Mouse (Mus musculus) spleen, adult 12 weeks (tissue): ENCODE measurements around the gene Snx32.
A peak's percentile ranks its signal among the peaks of the same experiment; 100 is the strongest.

Experiments used
- DNase-seq: peaks from one replicate; pipeline ENCODE4 v3.0.0; 2022; ENCODE audit warnings: low spot score

The Snx32 gene

DNA sequence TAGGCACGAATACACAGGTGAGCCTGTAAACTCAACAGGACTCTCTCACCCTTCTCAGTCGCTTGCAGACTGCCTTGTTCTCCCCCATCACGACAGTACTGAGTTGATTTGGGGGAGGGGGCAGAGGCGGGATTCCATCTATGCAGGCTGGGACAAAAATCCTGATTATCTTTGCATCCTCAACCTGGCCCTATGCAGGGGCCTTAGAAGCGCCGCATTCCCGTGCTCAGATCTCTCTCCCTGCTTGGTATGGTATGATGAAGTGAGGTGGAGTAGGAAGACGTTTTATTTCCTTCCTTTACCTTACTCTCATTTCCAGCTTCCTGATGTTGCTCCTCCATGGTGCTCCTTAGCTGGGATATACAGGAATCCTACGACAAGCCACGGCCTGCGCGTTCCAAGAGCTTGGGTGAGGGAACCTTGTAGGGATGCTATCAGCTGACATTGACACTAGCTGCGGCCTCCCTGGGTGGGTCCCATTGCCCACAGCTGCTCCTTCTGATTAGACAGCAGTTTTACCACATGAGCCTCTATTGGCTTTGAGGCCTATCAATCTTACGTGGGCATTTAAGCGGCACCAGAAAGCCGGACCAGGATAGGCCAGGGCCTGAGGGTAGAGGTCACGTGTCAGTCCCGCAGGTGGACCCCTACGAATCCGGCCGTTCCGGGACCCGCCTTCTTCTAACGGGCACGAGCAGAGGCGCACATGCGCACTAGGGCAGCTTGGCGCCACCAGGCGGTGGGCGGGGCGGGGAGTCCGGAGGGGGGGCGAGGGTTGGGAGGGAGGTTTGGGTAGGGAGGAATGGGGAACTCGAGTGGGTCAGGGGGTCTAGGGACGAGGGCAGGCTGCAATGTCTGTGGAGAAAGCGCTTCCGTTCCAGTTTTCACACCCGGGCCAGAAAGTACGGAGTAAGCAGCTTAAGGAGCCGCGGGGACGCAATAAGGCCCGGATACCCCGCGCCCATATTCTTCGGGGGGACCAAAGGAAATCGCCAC, at the start of gene Snx32:
Snx32 (minus strand) TSS at position 508 of the 996 bp plus-strand sequence.
- peak; percentile 90 for DNase-seq

DNA sequence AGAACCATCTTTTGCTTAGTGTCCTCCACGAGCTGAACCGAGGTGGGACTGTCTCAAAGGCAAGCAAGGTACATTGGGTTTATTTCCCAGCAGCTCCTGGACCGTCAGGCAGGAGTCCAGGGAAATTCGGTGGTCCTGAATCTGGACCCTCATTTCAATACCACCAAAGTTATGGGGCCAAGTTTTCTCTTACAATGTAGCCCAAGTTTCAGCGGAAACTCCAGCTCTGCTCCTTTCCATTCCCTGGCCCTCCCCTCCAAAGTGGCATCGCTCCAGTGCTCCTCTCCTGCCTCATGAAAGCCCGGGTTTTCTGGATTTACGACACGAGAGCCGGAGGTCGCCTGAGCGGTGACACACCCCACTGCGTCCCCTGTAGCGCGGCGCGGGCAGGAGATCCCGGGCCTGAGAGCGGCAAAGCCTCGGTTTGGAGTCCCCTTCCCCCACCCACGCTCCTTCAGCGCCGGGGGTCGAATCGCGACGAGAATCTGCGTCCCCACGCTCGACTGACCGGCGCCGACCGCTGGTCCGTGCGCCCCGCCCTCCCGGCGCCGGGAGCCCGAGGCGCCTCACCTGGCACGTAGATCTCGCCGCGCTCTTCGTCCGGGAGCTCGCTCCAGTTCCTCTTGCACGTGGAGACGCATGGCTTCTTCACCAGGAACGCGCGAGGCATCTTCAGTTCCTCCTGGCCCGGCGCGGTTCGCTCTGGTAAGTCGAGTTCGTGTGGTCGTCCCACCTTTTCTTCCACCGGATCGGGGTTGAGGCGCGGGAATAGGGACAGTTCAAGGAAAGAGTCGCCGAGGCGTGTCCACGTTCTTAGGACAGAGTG, 49.5 kb upstream of the Snx32 start:
- DNase-seq, result no peak

DNA sequence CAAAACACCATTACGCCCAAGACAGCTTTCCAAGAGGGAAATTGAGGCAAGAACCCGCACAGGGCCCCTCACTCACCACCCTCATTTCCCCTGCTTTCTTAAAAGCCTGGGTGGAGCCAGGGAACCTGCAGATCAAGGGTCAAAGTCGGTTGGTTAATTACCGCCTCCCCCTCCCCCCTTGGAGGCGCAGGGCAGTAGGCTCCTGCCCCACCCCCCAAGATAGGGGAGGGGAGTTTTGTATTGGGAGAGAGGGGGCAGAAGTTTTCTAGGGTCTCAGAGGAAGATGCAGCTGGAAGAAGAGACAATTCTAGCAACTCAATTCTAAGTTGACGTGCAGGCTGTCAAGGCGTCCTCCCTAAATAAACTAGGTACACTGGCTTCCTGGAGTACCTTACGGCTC, 48.9 kb upstream of the Snx32 start:
- DNase-seq, result no peak

DNA sequence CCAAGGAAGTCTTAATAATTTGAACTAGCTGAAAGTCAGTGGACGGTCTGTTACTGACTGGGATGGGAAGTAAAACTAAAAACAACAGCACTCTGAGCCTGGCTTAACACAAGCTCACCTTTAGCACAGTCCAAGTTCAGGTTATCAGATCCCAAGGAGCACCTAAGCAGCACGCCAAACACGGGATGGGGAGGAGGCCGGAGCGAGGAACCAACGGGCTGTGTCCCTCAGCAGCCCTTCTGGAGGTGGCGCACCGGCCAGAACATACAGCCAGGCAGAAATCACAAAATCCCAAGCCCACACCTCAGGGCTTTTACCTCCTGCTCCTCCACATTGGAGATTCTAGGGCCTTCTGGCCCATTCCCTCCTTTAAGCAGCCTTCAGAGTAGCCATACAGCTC, 48.4 kb upstream of the Snx32 start:
- no peak for DNase-seq

DNA sequence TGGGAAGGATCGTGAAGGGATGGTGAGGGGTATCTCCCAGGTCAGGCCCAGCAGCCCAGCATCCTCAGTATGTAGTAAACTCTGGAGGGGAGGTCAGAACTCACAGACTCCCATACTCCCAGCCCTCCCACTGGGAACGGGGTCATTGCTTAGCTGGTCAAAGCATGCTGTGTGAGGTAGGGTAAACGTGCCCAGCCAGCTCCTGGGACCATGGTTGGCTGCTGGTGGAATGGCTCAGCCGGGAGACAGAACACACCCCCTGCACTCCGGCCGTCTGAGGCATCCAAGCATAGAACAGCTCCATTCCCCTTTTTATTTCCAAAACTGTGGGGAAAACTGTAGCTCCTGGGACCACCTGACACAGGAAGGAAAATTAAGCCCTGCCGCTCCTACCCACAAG, 47.8 kb upstream of the Snx32 start:
- no peak for DNase-seq

DNA sequence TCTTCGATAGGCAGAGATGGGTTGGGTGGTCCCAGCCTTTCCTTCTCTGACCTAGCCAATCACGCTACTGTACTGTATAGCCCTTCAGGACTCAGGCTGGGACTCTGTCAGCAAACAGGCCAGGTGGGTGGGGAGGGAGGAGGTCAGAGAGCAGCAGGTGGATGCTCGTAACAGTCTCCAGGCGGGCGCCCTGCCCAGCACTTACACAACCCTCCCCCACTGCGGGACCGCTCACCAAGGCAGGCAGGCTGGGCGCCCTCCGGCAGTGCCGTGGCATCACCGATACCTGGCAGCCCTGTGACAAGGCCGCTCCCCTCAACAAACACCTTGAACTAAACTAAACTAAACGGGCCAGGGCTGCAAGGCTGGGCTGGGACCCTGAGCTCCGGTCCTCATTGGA, 43.9 kb upstream of the Snx32 start:
- no peak for DNase-seq

DNA sequence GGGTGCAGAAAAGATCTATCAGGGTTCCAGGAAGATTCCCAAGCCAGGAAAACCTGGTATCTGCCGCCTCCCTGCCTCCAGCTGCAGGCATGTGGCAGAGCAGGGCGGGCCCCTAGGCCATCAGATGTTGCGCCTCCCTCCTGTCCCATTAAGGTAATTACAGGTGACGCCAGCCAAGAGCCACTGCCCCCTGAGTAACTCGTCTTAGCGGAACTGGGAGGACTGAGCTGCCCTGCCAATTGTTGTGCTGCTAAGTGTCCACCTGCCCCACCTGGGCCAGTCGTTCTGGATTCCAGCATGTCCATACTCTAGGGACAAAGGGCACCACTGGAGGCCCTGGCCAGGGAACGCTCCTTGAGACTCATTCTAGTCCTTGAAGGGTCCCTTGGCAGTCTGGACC, 43.5 kb upstream of the Snx32 start:
- DNase-seq, result no peak

DNA sequence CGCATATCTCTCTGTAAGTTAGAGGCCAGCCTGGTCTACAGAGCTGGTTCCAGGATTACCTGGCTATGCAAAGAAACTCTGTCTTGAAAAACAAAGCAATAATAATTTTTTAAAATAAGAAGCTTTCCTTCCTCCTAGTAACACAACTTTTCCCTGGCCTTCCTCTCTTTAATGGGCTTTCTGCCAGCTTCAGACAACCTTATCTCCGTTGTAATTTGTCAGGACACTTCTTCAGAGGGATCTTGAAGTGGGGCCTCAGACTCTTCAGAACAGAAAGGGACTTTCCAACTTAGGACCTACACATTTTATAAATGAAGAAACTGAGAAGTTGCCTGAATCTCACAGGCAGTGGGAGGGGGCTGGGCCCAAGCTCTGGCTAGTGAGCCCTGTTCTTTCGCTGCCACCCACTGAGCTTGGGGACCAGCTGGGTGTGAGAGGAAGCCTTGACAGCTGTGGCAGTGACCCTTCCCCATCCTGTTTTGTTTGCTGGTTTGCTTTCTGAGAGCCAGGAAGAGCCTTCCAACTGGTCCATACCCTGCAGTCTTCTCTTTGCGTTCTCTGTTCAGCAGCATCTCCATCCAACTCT, 37.2 kb upstream of the Snx32 start:
- DNase-seq, result no peak

DNA sequence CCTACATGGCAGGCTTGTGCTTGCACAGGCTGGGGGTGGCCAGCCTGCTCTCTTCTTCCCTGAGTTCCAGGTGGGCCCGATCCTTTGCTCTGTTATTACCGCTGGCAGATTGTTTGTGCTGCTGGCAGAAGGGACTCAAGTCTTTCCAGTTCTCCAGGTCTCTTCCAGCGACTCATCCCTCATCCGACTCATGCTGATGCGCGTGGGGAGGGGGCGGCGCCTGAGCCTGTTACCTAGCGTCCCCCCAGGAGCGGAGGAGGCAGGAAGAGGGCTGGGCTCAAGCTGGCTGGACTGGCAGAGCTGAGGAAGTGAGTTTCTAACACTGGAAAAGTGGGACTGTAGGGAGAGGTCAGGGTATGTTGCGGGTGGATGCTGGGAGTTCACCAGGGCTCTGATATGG, 33.7 kb upstream of the Snx32 start:
- no peak for DNase-seq

DNA sequence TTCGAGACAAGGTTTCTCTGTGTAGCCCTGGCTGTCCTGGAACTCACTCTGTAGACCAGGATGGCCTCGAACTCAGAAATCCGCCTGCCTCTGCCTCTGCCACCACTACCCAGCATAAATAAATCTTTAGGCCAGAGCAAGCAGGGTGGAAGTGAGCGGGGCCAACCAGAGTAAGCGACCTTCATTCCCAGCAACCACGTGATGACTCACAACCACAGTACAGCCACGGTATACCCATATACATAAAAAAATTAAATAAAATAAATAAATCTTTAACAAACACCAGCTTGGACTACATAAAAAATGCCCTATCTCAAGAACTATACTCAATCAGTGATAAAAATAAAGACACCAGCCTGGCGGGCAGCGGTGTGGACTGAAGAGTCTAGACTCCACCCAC, 33.0 kb upstream of the Snx32 start:
- DNase-seq, result no peak

DNA sequence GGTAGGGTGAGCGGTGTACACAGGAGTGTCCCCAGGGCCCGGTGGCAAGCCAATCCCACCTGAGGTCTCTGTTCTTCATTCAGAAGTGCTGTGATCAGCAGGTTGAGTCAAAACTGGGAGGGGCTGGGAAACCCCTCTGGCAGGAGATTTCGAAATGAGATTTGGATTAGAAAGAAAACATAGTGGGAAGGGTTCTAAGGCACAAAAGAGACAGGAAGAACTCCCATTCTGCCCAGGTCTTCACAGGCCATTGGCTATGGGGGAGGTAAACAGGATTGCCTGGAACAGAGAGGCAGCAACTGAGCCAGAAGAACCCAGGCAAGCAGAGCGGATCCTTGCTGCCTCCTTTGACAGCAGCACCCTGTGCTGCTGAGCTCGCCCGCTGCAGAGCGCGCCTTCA, 28.4 kb upstream of the Snx32 start:
- no peak for DNase-seq

DNA sequence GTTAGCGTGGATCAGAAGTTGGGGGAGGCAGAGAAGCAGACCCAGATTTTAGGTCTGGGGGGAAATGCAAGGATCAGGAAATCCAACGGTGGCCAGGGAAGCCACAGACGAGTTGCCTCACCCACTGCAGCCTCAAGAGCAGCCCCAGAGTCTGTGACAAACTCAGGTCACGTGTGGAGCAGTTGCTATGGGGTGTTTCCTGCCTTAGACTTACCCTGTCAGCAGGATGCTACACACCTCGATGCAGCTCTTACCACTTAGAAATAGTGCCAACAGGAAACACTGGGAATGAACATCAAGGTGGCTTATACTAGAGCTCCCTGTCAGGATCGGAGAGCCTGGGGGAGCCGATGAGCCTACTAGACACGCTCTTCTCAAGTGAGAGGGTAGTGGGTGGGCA, 22.2 kb upstream of the Snx32 start:
- DNase-seq, result no peak

DNA sequence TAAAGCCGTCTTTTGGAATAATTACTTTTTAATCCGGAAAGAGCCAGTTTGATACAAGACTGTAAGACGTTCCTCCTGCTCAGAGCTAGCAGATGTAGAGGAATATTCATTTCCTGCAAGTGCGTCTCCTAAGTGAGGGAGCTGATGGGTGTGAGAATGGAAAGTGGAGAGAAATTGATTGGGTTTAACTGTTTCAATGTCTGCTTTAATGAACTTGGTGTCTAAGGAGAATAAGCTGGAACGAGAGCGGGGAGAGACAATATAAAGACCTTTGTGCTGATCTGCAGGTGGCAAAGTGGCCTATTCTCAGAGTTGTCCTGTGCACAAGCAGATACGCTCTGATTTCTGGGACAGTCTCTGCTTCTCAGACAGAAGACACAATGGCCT, 19.8 kb upstream of the Snx32 start:
- no peak for DNase-seq

DNA sequence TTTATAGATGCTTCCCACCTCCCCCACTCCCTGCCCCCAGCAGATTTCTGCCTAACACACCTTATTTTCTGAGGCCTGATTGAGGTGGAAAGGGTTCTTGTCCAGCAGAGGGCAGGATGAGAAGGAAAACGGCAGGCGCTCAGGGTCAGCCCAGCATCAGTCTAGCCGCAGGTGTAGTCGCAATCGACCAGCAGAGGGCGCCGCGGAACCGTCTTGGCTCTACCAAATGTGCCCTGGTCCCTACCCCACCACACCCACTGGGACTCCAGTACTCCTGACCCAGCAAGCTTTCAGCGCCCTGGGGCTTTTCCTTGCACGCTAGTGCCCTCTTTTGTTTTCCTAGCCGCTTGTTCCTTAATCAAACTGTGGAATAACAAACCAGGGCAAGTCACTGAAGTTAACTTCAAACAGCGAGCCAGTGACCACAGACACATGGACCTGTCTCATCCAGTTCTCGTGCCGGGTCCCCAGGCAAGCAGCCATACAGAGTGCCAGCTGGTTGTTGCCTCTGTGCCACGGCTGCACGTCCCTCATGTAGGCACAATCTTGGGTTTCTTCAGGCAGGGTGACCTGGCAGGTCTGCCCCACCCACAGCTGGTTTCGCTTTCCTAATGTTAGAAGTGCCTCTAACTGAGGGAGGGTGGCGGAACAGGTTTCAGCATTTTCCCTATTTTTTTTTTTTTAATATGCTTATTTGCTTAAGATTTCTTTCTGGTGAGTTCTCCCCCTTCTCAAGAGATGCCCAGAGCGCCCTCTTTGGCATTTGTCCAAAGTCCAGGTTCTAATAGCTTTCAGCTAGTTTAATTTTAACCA, 19.2 kb upstream of the Snx32 start:
- peak; percentile 91 for DNase-seq

DNA sequence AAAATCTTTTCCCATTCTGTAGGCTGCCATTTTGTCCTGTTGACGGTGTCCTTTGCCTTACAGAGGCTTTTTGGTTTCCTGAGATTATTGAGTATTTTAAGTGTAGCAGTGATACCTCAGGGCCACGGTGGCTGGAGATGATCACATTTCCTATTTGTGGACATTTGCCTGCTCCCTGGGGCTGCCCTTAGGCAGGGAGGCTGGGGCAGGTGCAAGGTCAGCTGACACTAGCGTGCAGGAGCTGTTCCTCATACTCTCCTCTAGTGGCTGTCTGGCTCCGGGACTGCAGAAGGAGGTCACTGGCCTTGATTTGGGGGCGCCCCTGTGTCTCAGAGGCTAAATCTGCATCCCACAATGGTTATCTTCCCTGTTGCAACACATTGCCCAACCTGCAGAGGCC, 14.9 kb upstream of the Snx32 start:
- no peak for DNase-seq

DNA sequence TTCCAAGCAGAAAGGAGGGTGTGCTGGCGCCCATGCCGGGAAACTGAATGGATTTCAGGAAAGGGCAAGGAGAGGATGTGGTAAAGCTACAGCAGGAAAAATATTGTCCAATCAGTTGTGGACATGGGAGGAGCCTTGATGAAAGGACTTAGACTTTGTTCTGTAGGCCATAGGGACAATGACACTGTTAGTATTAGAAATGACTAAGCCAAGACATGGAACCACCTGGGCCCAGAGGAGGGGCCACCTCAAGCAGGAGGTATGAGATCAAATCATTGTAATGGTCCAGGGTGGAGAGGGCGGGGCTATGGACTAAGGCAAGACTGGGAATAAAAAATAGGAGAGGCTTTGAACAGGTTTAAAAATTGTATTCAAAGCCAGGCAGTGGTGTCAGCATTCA, 8.4 kb upstream of the Snx32 start:
- DNase-seq, result no peak

DNA sequence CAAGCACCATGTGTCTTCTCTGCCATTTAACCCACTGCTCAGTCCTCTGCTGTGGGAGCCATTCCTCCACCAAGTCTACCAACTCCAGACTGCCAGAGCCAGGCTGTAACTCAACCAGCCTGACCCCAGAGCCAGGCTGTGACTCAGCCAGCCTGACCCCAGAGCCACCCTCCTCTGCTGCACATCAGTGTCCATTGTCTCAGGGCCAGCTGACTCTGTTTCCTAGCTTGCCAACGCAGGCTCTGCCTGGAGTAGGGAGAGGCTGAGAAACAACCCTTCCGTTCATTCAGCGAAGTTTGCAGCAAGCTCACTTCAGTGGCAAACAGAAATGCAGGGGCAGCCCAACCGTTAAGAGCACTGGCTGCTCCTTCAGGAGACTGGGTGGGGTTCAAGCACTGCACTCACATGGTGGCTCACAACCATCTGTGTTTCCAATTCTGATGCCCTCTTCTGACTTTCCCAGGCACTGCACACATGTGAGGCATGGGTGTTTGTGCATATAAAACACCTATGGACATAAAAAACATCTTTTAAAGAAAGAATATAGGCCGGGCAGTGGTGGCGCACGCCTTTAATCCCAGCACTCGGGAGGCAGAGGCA, 6.7 kb upstream of the Snx32 start:
- no peak for DNase-seq

DNA sequence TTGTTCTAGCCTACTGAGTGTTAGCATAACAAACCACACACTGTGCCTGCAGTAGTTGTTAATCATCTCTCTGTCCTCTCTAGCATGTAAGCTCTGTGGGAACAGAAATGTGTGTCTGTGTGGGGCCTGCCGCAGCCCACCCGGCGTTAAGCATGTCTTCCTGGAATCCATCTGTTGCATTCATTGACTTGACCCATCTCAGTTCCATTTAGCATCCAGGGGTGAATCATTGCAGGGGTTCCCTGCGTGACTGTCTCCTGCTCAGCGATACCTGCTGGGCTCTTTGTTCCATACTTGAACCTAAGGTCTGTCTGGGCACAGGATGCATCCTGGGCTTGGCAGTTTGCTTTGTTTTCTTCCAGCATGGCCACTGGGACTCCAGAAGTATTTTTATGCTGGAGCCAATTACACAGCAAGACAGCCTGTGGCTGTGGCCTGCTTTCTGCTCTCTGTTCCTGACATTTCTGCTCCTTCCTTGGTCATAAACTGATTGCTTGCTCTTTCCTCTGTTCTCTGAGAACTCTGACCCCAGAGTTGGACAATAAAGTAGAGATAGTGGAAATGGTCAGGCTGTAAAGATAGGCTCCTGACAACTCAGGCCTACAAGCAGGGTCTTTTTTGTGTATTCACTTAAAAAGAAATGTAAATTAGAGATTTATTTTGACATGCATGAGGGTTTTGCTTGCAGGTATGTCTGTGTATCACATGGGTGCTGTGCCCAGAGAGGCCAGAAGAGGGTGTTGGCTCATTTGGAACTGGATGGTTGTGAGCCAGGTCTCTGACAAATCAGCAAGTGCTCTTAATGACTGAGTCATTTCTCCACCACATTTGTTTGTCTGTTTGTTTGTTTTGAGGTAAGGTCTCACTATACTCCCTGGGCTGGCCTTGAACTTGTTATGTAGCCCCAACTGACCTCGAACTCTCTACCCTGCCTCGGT, 5.8 kb upstream of the Snx32 start:
- no peak for DNase-seq

DNA sequence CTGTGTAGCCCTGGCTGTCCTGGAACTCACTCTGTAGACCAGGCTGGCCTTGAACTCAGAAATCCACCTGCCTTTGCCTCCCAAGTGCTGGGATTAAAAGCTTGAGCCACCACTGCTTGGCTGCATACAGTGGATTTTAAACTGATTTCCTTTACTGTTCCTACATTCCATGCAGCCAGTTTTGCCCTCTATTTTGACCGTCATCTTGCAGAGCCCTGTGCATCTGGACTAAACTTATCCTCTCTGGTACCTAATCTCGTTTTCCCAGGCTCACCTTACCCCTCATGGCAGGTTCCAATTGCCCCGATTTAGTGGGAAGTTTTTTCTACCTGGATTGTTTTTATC, 2.6 kb upstream of the Snx32 start:
- DNase-seq, result no peak
